Mouse (Mus musculus): ENCODE measurements at regions not wholly inside any gene's neighbourhood (a gene's known extent, or its start where the extent isn't known, plus 50 kb on each side); places are given as distances from the start of the nearest gene placed in this dataset.

GRCm38 (mm10) chr13:116213843-116214829 lies 95.4 kb downstream of the Isl1 start:
- TF ChIP-seq CTCF (IDR thresholded peaks at IDR 0.05; ENCODE audit: borderline replicate concordance, extremely low read depth, insufficient read depth, insufficient read length) (no peak), POLR2A (IDR thresholded peaks at IDR 0.05; ENCODE audit: borderline replicate concordance, extremely low read depth, insufficient read depth, insufficient read length, poor library complexity, severe bottlenecking) (no peak)
